Mouse (Mus musculus): ENCODE data around the gene Gapt. TPM values are rescaled to one million over a fixed set of nuclear protein-coding genes. Genes with fewer than 3 reads are reported as not detected.

Gapt gene
- polyA plus RNA-seq, 1 experiment, result 0.20 TPM

- Histone ChIP-seq H3K4me3 (ENCODE audit: low read depth, low read length) (peak overlapping the region; percentile 14; the same call in 1 of the 2 replicates), H3K4me1 (ENCODE audit: control insufficient read depth, insufficient read depth, insufficient read length, low read length) (no peaks in the 10 kb centered on the region; the same call in 1 of the 2 replicates), H3K36me3 (ENCODE audit: control insufficient read depth, insufficient read depth, low read length) (peaks cover 9% of the 10 kb centered on the region), H3K27ac (ENCODE audit: insufficient read depth, low read depth, low read length) (no peak overlapping the region), H3K27me3 (ENCODE audit: control insufficient read depth, insufficient read depth, low read length) (peaks cover 2% of the 10 kb centered on the region; the same call in 1 of the 2 replicates)
- 85% methylated on average over 8 of the region's 8 CpGs for WGBS
- TF ChIP-seq CTCF (IDR thresholded peaks at IDR 0.05; ENCODE audit: extremely low read depth, insufficient read length, insufficient replicate concordance, low read depth, low read length) (no peak), POLR2A (IDR thresholded peaks at IDR 0.05; ENCODE audit: low read depth, low read length) (no peak)
Measured at GRCm38 (mm10) chr13:110397750-110398149, 40.8 kb upstream of the Gapt start.

- peak overlapping the region; percentile 9; the same call in 1 of the 2 replicates for H3K4me3 ChIP-seq (ENCODE audit: low read depth, low read length)
- H3K36me3 ChIP-seq (ENCODE audit: control insufficient read depth, insufficient read depth, low read length), result peaks cover 9% of the 10 kb centered on the region
- WGBS, result 8% methylated on average over 21 of the region's 21 CpGs
Measured at GRCm38 (mm10) chr13:110395916-110396685, 39.1 kb upstream of the Gapt start.

GRCm38 (mm10) chr13:110395179-110395794 is 38.3 kb upstream of the Gapt start:
- TF ChIP-seq CTCF (IDR thresholded peaks at IDR 0.05; ENCODE audit: extremely low read depth, insufficient read length, insufficient replicate concordance, low read depth, low read length), result no peak
- no peak for TF ChIP-seq POLR2A (IDR thresholded peaks at IDR 0.05; ENCODE audit: low read depth, low read length)
- H3K27ac ChIP-seq (ENCODE audit: insufficient read depth, low read depth, low read length), result peak overlapping the region; percentile 23
- peaks cover 2% of the 10 kb centered on the region; the same call in 1 of the 2 replicates for H3K27me3 ChIP-seq (ENCODE audit: control insufficient read depth, insufficient read depth, low read length)
- peaks cover 1% of the 10 kb centered on the region; the same call in 1 of the 2 replicates for H3K4me1 ChIP-seq (ENCODE audit: control insufficient read depth, insufficient read depth, insufficient read length, low read length)
- H3K4me3 ChIP-seq (ENCODE audit: low read depth, low read length), result peak overlapping the region; percentile 75
- WGBS, result under 1% methylated on average over 41 of the region's 41 CpGs
- H3K36me3 ChIP-seq (ENCODE audit: control insufficient read depth, insufficient read depth, low read length), result peaks cover 9% of the 10 kb centered on the region

More at GRCm38 (mm10) chr13:110395916-110396685, 39.1 kb upstream of the Gapt start:
- Histone ChIP-seq H3K27me3 (ENCODE audit: control insufficient read depth, insufficient read depth, low read length) (peaks cover 2% of the 10 kb centered on the region; the same call in 1 of the 2 replicates), H3K27ac (ENCODE audit: insufficient read depth, low read depth, low read length) (peak overlapping the region; percentile 12; the same call in 1 of the 2 replicates), H3K4me1 (ENCODE audit: control insufficient read depth, insufficient read depth, insufficient read length, low read length) (peaks cover 1% of the 10 kb centered on the region; the same call in 1 of the 2 replicates)
- no peak for TF ChIP-seq POLR2A (IDR thresholded peaks at IDR 0.05; ENCODE audit: low read depth, low read length)
- TF ChIP-seq CTCF (IDR thresholded peaks at IDR 0.05; ENCODE audit: extremely low read depth, insufficient read length, insufficient replicate concordance, low read depth, low read length), result no peak

GRCm38 (mm10) chr13:110394291-110395178 is 37.5 kb upstream of the Gapt start, which contains the start of gene Plk2:
TSS of gene Plk2 (plus strand) at chr13:110395046.
- peaks cover 6% of the 10 kb centered on the region for H3K36me3 ChIP-seq (ENCODE audit: control insufficient read depth, insufficient read depth, low read length)
- peak within 1 kb of the TSS; percentile 75 for H3K4me3 ChIP-seq (ENCODE audit: low read depth, low read length)
- H3K27me3 ChIP-seq (ENCODE audit: control insufficient read depth, insufficient read depth, low read length), result peaks cover 2% of the 10 kb centered on the region; the same call in 1 of the 2 replicates
- TF ChIP-seq CTCF (IDR thresholded peaks at IDR 0.05; ENCODE audit: extremely low read depth, insufficient read length, insufficient replicate concordance, low read depth, low read length) (peak; percentile 45; the same call in 1 of the 2 replicates), POLR2A (IDR thresholded peaks at IDR 0.05; ENCODE audit: low read depth, low read length) (peak; percentile 99)
- H3K4me1 ChIP-seq (ENCODE audit: control insufficient read depth, insufficient read depth, insufficient read length, low read length), result peaks cover 1% of the 10 kb centered on the region; the same call in 1 of the 2 replicates
- WGBS, result under 1% methylated on average over 71 of the region's 71 CpGs
- peak within 1 kb of the TSS; percentile 39 for H3K27ac ChIP-seq (ENCODE audit: insufficient read depth, low read depth, low read length)

- Histone ChIP-seq H3K4me3 (ENCODE audit: low read depth, low read length) (no peak overlapping the region), H3K4me1 (ENCODE audit: control insufficient read depth, insufficient read depth, insufficient read length, low read length) (peaks cover 1% of the 10 kb centered on the region; the same call in 1 of the 2 replicates), H3K36me3 (ENCODE audit: control insufficient read depth, insufficient read depth, low read length) (no peaks in the 10 kb centered on the region), H3K27ac (ENCODE audit: insufficient read depth, low read depth, low read length) (no peak overlapping the region), H3K27me3 (ENCODE audit: control insufficient read depth, insufficient read depth, low read length) (peaks cover 2% of the 10 kb centered on the region; the same call in 1 of the 2 replicates)
- WGBS, result 25% methylated on average over 3 of the region's 3 CpGs
- TF ChIP-seq POLR2A (IDR thresholded peaks at IDR 0.05; ENCODE audit: low read depth, low read length), result no peak
- TF ChIP-seq CTCF (IDR thresholded peaks at IDR 0.05; ENCODE audit: extremely low read depth, insufficient read length, insufficient replicate concordance, low read depth, low read length), result no peak
Measured at GRCm38 (mm10) chr13:110392631-110393030, 35.6 kb upstream of the Gapt start.

- H3K27me3 ChIP-seq (ENCODE audit: control insufficient read depth, insufficient read depth, low read length), result peaks cover 2% of the 10 kb centered on the region; the same call in 1 of the 2 replicates
- no peak overlapping the region for H3K27ac ChIP-seq (ENCODE audit: insufficient read depth, low read depth, low read length)
- peaks cover 1% of the 10 kb centered on the region; the same call in 1 of the 2 replicates for H3K4me1 ChIP-seq (ENCODE audit: control insufficient read depth, insufficient read depth, insufficient read length, low read length)
- no peak overlapping the region for H3K4me3 ChIP-seq (ENCODE audit: low read depth, low read length)
- TF ChIP-seq CTCF (IDR thresholded peaks at IDR 0.05; ENCODE audit: extremely low read depth, insufficient read length, insufficient replicate concordance, low read depth, low read length) (no peak), POLR2A (IDR thresholded peaks at IDR 0.05; ENCODE audit: low read depth, low read length) (no peak)
- 13% methylated on average over 8 of the region's 8 CpGs for WGBS
- H3K36me3 ChIP-seq (ENCODE audit: control insufficient read depth, insufficient read depth, low read length), result no peaks in the 10 kb centered on the region
Measured at GRCm38 (mm10) chr13:110392210-110392609, 35.2 kb upstream of the Gapt start.
